Mouse (Mus musculus): ENCODE measurements around the gene Tspan4. TPM values are rescaled to one million over a fixed set of nuclear protein-coding genes. Genes with fewer than 3 reads are reported as not detected.

The Tspan4 gene
- polyA plus RNA-seq, 1 experiment from 2014 or later = 46.1 TPM

DNA sequence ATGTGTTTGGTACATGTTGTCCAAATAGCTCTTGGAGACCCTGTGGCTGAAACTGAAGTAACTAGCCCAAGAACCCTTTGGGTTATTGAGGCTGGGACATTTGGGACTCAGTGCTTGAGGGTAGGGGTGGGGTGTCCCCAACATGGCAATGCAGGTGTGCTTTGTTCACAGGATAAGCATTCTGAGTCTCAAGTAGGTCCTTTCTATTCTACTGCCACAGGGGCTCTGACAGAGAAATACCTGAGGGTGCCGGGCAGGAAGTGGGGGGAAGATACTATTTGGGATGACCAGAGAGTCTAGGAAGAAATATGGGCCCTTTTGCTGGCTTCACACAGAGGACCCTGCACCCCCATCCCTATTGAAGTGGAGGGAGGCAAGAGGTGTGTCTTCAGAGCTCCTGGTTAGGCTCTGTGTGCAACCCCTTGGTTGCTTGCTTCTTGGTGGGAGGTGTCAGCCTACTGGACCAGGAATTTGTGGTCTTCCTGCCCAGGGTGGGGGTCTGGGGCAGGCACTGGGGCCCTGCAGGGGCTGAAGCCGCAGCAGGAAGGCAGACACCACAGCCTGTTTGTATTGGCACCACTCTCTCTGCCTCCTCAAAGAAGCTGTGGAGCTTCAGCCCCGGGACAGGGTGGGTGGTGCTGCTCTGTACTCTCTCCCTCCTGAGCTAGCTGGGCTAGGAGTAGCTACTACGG is 2.7 kb downstream of the Tspan4 start:
- peak overlapping the region; percentile 99 for H3K4me2 ChIP-seq (ENCODE audit: low read depth, low read length)
- H3K9ac ChIP-seq (ENCODE audit: low read depth, low read length) = peak overlapping the region; percentile 34; the same call in 1 of the 2 replicates
- 23% methylated on average over 4 of the region's 4 CpGs for WGBS (ENCODE audit: insufficient replicate concordance)
- H3K36me3 ChIP-seq (ENCODE audit: control insufficient read depth, insufficient read depth) = peaks cover 1% of the 10 kb centered on the region; the same call in 1 of the 2 replicates
- H3K4me3 ChIP-seq (ENCODE audit: low read depth, low read length) = no peak overlapping the region
- H3K27ac ChIP-seq (ENCODE audit: low read length) = peak overlapping the region; percentile 92
- no peak for ATAC-seq (ENCODE audit: low read depth)
- H3K9me3 ChIP-seq (replicated peaks; ENCODE audit: control insufficient read depth, low read length) = no peaks in the 10 kb centered on the region
- H3K27me3 ChIP-seq (ENCODE audit: control insufficient read depth, insufficient read depth, low read depth, low read length) = peaks cover 19% of the 10 kb centered on the region
- H3K4me1 ChIP-seq (ENCODE audit: control insufficient read depth, low read depth, low read length) = peaks cover 69% of the 10 kb centered on the region

- WGBS (ENCODE audit: insufficient replicate concordance) = 16% methylated on average over 5 of the region's 5 CpGs
- Histone ChIP-seq H3K27ac (ENCODE audit: low read length) (0 out of 2 replicates have a peak overlapping the region, but pooled peaks have one; percentile 12), H3K36me3 (ENCODE audit: control insufficient read depth, insufficient read depth) (no peaks in the 10 kb centered on the region), H3K9me3 (replicated peaks; ENCODE audit: control insufficient read depth, low read length) (no peaks in the 10 kb centered on the region), H3K9ac (ENCODE audit: low read depth, low read length) (peak overlapping the region; percentile 39), H3K27me3 (ENCODE audit: control insufficient read depth, insufficient read depth, low read depth, low read length) (peaks cover 24% of the 10 kb centered on the region), H3K4me1 (ENCODE audit: control insufficient read depth, low read depth, low read length) (peaks cover 68% of the 10 kb centered on the region), H3K4me2 (ENCODE audit: low read depth, low read length) (no peak overlapping the region), H3K4me3 (ENCODE audit: low read depth, low read length) (no peak overlapping the region)
- ATAC-seq (ENCODE audit: low read depth) = no peak
These were observed 3.3 kb downstream of the Tspan4 start for GRCm38 (mm10) chr7:141478270-141478748.

DNA sequence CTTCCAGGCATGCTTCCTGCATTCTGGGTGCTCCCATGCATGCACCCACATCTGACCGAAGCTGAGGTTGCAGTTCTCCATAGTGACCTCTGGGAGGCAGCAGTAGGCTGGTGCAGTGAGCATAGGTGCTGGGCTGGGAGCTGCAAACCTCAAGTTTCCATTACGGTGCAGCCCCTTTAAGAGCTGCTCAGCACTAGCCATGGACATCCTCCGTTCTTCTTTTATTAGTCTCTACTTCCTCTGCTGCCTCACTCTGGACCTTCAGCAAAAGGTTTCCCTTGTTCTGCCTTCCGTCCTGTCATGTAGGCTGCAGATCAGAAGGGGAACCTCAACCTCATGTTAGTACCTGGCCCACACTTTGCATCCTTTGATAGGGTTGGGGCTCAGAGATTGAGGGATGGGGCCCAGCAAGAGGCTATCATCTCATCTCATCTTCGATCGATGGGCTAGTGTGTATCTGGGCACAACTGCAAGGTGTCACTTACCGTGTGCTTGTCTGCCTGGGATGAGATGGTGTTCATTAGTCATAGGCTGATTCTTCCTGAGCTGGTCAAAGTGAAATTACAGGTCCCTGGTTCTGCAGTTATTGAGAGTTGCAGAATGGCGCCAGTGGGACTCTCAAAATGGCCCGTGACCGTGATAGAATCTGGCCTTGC is 5.9 kb downstream of the Tspan4 start:
- Histone ChIP-seq H3K27ac (ENCODE audit: low read length) (no peak overlapping the region), H3K4me2 (ENCODE audit: low read depth, low read length) (peak overlapping the region; percentile 77), H3K36me3 (ENCODE audit: control insufficient read depth, insufficient read depth) (0 out of 2 replicates have a peak, but pooled peaks cover under 1% of the 10 kb centered on the region), H3K9ac (ENCODE audit: low read depth, low read length) (no peak overlapping the region), H3K27me3 (ENCODE audit: control insufficient read depth, insufficient read depth, low read depth, low read length) (peaks cover 26% of the 10 kb centered on the region), H3K9me3 (replicated peaks; ENCODE audit: control insufficient read depth, low read length) (no peaks in the 10 kb centered on the region), H3K4me3 (ENCODE audit: low read depth, low read length) (peak overlapping the region; percentile 55; the same call in 1 of the 2 replicates), H3K4me1 (ENCODE audit: control insufficient read depth, low read depth, low read length) (peaks cover 49% of the 10 kb centered on the region)
- 5% methylated on average over 10 of the region's 10 CpGs for WGBS (ENCODE audit: insufficient replicate concordance)
- ATAC-seq (ENCODE audit: low read depth) = peak; percentile 40

DNA sequence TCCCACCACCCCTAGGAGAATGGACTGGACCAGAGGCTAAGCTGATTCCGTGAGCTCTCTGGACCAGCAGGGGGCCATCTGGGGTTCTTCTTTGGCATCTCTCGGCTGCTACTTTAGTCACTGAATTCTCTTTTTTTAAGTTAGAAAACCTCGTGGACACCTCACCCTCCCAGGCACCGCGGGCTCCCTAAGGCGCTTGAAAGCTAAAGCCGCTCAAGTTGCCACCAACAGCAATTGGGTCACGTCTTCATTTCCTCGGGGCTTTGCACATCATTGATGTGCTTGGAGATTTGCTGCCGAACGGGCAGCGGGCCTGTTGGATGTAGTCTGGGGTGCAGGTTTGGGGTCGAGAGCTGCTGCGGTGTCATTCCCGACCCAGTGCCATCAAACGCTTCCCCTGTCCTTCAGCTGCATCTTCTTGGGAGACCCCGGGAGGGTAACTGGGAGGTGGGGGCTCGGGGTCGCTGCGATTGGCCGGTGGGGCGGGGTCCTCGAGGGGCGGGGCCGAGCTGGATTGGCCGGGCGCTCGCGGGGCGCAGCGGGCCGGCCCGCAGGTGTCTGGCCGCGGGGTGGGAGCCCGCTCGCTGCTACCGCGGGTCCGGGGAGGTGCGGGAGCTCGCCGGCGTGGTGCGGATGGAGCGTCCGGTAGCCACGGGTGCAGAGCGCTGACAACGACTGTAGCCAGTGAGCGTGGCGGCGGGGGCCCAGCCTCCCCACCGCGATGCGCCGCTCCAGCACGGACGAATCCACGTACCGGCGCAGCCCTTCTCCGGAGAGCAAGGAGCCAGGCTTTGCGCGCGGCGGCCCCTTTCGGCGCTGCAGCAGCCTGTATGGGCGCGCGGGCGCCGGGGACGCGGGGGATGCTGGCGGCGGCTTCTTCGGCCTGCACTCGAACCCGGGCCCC is 6.7 kb downstream of the Tspan4 start:
- Histone ChIP-seq H3K27me3 (ENCODE audit: control insufficient read depth, insufficient read depth, low read depth, low read length) (peaks cover 26% of the 10 kb centered on the region), H3K4me3 (ENCODE audit: low read depth, low read length) (peak overlapping the region; percentile 55), H3K9ac (ENCODE audit: low read depth, low read length) (peak overlapping the region; percentile 31), H3K4me2 (ENCODE audit: low read depth, low read length) (peak overlapping the region; percentile 77), H3K9me3 (replicated peaks; ENCODE audit: control insufficient read depth, low read length) (no peaks in the 10 kb centered on the region), H3K4me1 (ENCODE audit: control insufficient read depth, low read depth, low read length) (peaks cover 42% of the 10 kb centered on the region), H3K27ac (ENCODE audit: low read length) (no peak overlapping the region), H3K36me3 (ENCODE audit: control insufficient read depth, insufficient read depth) (peaks cover 6% of the 10 kb centered on the region; the same call in 1 of the 2 replicates)
- no peak for ATAC-seq (ENCODE audit: low read depth)
- 3% methylated on average over 70 of the region's 81 CpGs for WGBS (ENCODE audit: insufficient replicate concordance)

DNA sequence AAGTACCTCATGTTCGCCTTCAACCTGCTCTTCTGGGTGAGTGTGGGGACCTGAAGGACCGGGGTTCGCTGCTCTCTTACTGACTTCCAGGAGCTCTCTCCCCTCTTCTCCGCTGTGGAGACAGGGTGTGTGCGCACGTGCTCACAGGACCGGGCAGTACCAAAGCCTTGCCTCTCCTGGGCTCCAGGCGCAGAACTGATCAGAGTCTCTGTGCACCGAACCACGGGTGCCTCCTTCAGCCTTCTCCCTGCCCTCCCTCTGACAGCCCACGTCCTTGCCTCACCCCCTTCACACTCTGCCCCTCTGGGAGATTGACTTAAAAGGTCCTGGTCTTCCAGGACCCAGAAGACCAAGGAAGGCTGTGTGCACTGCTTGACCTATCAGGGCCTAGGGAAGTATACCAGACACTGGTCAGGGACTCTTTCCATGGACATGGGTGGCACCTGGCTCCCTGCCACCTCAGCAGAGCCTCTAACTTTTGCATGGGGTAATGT is 7.5 kb downstream of the Tspan4 start:
- Histone ChIP-seq H3K4me3 (ENCODE audit: low read depth, low read length) (peak overlapping the region; percentile 55), H3K4me2 (ENCODE audit: low read depth, low read length) (peak overlapping the region; percentile 77), H3K27me3 (ENCODE audit: control insufficient read depth, insufficient read depth, low read depth, low read length) (peaks cover 26% of the 10 kb centered on the region), H3K9me3 (replicated peaks; ENCODE audit: control insufficient read depth, low read length) (no peaks in the 10 kb centered on the region), H3K4me1 (ENCODE audit: control insufficient read depth, low read depth, low read length) (peaks cover 33% of the 10 kb centered on the region), H3K9ac (ENCODE audit: low read depth, low read length) (peak overlapping the region; percentile 31; the same call in 1 of the 2 replicates), H3K36me3 (ENCODE audit: control insufficient read depth, insufficient read depth) (peaks cover 6% of the 10 kb centered on the region; the same call in 1 of the 2 replicates), H3K27ac (ENCODE audit: low read length) (no peak overlapping the region)
- 52% methylated on average over 11 of the region's 11 CpGs for WGBS (ENCODE audit: insufficient replicate concordance)
- no peak for ATAC-seq (ENCODE audit: low read depth)

- peaks cover 6% of the 10 kb centered on the region; the same call in 1 of the 2 replicates for H3K36me3 ChIP-seq (ENCODE audit: control insufficient read depth, insufficient read depth)
- no peaks in the 10 kb centered on the region for H3K9me3 ChIP-seq (replicated peaks; ENCODE audit: control insufficient read depth, low read length)
- no peak overlapping the region for H3K27ac ChIP-seq (ENCODE audit: low read length)
- no peak for ATAC-seq (ENCODE audit: low read depth)
- peaks cover 27% of the 10 kb centered on the region for H3K4me1 ChIP-seq (ENCODE audit: control insufficient read depth, low read depth, low read length)
- peaks cover 26% of the 10 kb centered on the region for H3K27me3 ChIP-seq (ENCODE audit: control insufficient read depth, insufficient read depth, low read depth, low read length)
- no peak overlapping the region for H3K4me3 ChIP-seq (ENCODE audit: low read depth, low read length)
- 61% methylated on average over 6 of the region's 6 CpGs for WGBS (ENCODE audit: insufficient replicate concordance)
- no peak overlapping the region for H3K4me2 ChIP-seq (ENCODE audit: low read depth, low read length)
- H3K9ac ChIP-seq (ENCODE audit: low read depth, low read length) = no peak overlapping the region
These were observed 8.1 kb downstream of the Tspan4 start for GRCm38 (mm10) chr7:141483114-141483653.

DNA sequence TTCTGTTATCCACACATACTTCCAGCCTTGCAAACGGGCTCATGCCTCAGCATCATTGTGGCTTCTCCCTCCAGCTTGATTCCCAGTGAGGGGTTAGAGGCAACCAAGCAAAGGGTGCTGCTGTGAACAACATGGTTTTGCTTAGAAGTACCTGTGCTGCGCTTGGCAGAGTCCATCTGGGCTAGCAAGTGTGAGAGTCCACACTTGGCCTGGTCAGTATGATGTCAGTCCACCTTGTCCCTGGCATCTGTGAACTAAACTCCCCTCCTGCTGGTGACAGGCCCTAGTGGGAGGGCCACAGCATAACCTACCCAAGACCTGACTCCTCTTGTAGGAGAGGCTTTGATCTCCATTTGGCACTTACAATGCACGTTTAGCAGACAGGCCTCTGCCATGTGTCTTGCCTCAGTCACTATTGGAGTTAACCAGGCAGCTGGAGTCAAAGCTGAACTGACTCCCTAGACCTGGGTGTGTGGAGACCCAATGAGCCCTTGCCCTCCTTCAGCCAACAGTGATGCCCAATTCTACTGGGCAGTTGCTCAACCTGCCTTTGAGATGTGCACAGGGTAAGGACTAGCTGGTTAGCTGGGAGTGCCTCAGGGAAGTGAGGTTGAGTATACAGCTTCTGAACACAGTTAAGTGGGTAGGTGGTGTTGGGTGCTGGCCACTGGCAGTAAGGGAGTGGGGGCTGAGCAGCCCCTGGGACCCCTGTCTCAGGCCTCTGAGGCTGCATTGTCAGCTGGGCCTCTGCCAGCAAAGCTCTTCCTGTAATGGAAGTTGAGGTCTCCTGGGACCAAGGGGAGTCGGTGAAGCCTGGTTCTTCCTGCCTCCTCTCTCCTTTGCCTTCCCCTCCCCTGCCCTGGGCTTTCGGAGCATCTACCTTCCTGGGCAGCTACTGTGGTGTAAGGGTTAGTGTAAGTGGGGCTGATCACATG is 9.4 kb downstream of the Tspan4 start:
- 69% methylated on average over 5 of the region's 5 CpGs for WGBS (ENCODE audit: insufficient replicate concordance)
- Histone ChIP-seq H3K27ac (ENCODE audit: low read length) (no peak overlapping the region), H3K4me2 (ENCODE audit: low read depth, low read length) (no peak overlapping the region), H3K9ac (ENCODE audit: low read depth, low read length) (no peak overlapping the region), H3K27me3 (ENCODE audit: control insufficient read depth, insufficient read depth, low read depth, low read length) (peaks cover 26% of the 10 kb centered on the region), H3K4me1 (ENCODE audit: control insufficient read depth, low read depth, low read length) (peaks cover 23% of the 10 kb centered on the region), H3K9me3 (replicated peaks; ENCODE audit: control insufficient read depth, low read length) (no peaks in the 10 kb centered on the region), H3K4me3 (ENCODE audit: low read depth, low read length) (no peak overlapping the region), H3K36me3 (ENCODE audit: control insufficient read depth, insufficient read depth) (peaks cover 6% of the 10 kb centered on the region; the same call in 1 of the 2 replicates)
- no peak for ATAC-seq (ENCODE audit: low read depth)

Measured in liver, embryonic 16.5 days (tissue).